ENCODE assay signal across 9 mouse cellular contexts in genomic region chr3:88422020-88422720, GRCm38 (mm10). TPM values are rescaled to one million over a fixed set of nuclear protein-coding genes. Genes with fewer than 3 reads are reported as not detected.
DNase-seq lines count a peak whose midpoint lies in the region.
"Had no signal": no experiment of that assay in that cellular context is flagged by ENCODE, and none has a peak within 500 bp of the region (broad histone marks: within the 10 kb centered on the region; RNA-seq: fewer than 3 reads in every experiment).

No protein-coding gene starts in this region.

- H3K27me3 ChIP-seq in megakaryocyte, embryonic 14.5 days (replicated peaks) = no peaks in the 10 kb centered on the region

- H3K4me1 ChIP-seq in megakaryocyte, embryonic 14.5 days = peaks cover 79% of the 10 kb centered on the region

- peak overlapping the region; percentile 86 for H3K4me3 ChIP-seq in megakaryocyte, embryonic 14.5 days (replicated peaks)

- H3K9me3 ChIP-seq in megakaryocyte, embryonic 14.5 days = no peaks in the 10 kb centered on the region

- DNase-seq in left cerebral cortex, adult 18-20 months (ENCODE audit: low spot score in 2 of 2) = peak; percentile 21 to 41
- no peak for DNase-seq in left cerebral cortex, adult 9 months (ENCODE audit: low spot score in 2 of 2)
- DNase-seq in cerebellum, adult 9-11 months = peak; percentile 70
- peak; percentile 52 to 64 for DNase-seq in kidney, adult 8-10 months
- no peak for DNase-seq in thymus, postnatal 36 days
- no peak for DNase-seq in urinary bladder, postnatal 10 days (ENCODE audit: low spot score)
- DNase-seq in urinary bladder, postnatal 14 days (ENCODE audit: low spot score) = no peak

- peaks cover 45% of the 10 kb centered on the region for H3K36me3 ChIP-seq in megakaryocyte, embryonic 14.5 days (replicated peaks; ENCODE audit: low read length)

RNA-seq across cellular contexts. Expression of gene Slc25a44, which starts 2.8 kb away (rescaled TPM):
- total RNA-seq in left cerebral cortex, adult 18-20 months (2021) = 10 to 100 TPM; 77.0 to 78.9 TPM
- 6.7 and 7.2 TPM in 2 replicates for polyA plus RNA-seq in megakaryocyte, embryonic 14.5 days (2012; ENCODE audit: insufficient read depth, low replicate concordance)

RNA-seq across cellular contexts. Expression of gene Pmf1, which starts 12.0 kb away (rescaled TPM):
- total RNA-seq in left cerebral cortex, adult 18-20 months (2021) = 1 to 10 TPM; 5.2 to 6.2 TPM
- 73.6 and 114 TPM in 2 replicates for polyA plus RNA-seq in megakaryocyte, embryonic 14.5 days (2012; ENCODE audit: insufficient read depth, low replicate concordance)

RNA-seq across cellular contexts. Expression of gene Bglap, which starts 37.9 kb away (rescaled TPM):
- not detected for total RNA-seq in left cerebral cortex, adult 18-20 months (2021)
- polyA plus RNA-seq in megakaryocyte, embryonic 14.5 days (2012; ENCODE audit: insufficient read depth, low replicate concordance) = not detected in 2 replicates
- total RNA-seq: hematopoietic stem cell, adult 5-6 weeks had no signal

RNA-seq across cellular contexts. Expression of gene Sema4a, which starts 38.8 kb away (rescaled TPM):
- total RNA-seq in left cerebral cortex, adult 18-20 months (2021) = 10 to 100 TPM; 70.4 to 76.5 TPM
- 8.4 and 26.0 TPM in 2 replicates for polyA plus RNA-seq in megakaryocyte, embryonic 14.5 days (2012; ENCODE audit: insufficient read depth, low replicate concordance)

RNA-seq across cellular contexts. Expression of gene Bglap2, which starts 43.7 kb away (rescaled TPM):
- total RNA-seq in left cerebral cortex, adult 18-20 months (2021) = 1 to 10 TPM in 1 of 2 experiments, not detected in 1; 2.0 TPM
- not detected in 2 replicates for polyA plus RNA-seq in megakaryocyte, embryonic 14.5 days (2012; ENCODE audit: insufficient read depth, low replicate concordance)
- total RNA-seq: hematopoietic stem cell, adult 5-6 weeks had no signal

Comparison
In these comparisons a context has a peak if more than half of its experiments do, and no peak if none do; other contexts are left out.
1. DNase-seq: peak in left cerebral cortex, adult 18-20 months (2 of 2), cerebellum, adult 9-11 months (single experiment) and kidney, adult 8-10 months (2 of 2); none in left cerebral cortex, adult 9 months (0 of 2), thymus, postnatal 36 days (0 of 2), urinary bladder, postnatal 10 days (single experiment) and urinary bladder, postnatal 14 days (single experiment).